Mouse (Mus musculus) intestine, embryonic 14.5 days (tissue): ENCODE results near the gene Ugt2b36. TPM values are rescaled to one million over a fixed set of nuclear protein-coding genes. Genes with fewer than 3 reads are reported as not detected.
"Not testable (repeated sequence)": the region's sequence is repeated elsewhere in the genome, so short reads cannot be mapped to it uniquely, and the experiment has no call there.

Experiments
- ATAC-seq: fragments of 200-750 bp; cut with Nextera tagmentation; replicated peaks from 2 replicates; pipeline ENCODE4 v1.8.0; 2017; ENCODE audit warnings: low read depth, moderate number of reproducible peaks, moderate TSS enrichment, moderate library complexity; ENCODE audit not compliant: low FRiP score, low TSS enrichment
- DNase-seq: peaks from one replicate; pipeline ENCODE4 v3.0.0-alpha.2; 2018; ENCODE audit warnings: low spot score
- H3K27ac ChIP-seq: fragments of 300-500 bp; sonication (generic); 2 replicates; pipeline ENCODE4 v1.5.1; 2014; ENCODE audit warnings: low read depth, mild to moderate bottlenecking, control low read depth
- H3K27me3 ChIP-seq: fragments of 300-500 bp; sonication (generic); replicated peaks from 2 replicates; pipeline ENCODE4 v1.6.1; 2014; ENCODE audit warnings: low read length, control low read depth; ENCODE audit not compliant: control insufficient read depth, insufficient read depth
- H3K36me3 ChIP-seq: fragments of 300-500 bp; sonication (generic); 2 replicates; pipeline ENCODE4 v1.6.1; 2014; ENCODE audit warnings: low read length, control low read depth; ENCODE audit not compliant: control insufficient read depth, insufficient read depth
- H3K4me1 ChIP-seq: fragments of 300-500 bp; sonication (generic); replicated peaks from 2 replicates; pipeline ENCODE4 v1.6.1; 2014; ENCODE audit warnings: low read length, control low read depth, mixed read lengths; ENCODE audit not compliant: control insufficient read depth, insufficient read depth
- H3K4me2 ChIP-seq: fragments of 300-500 bp; sonication (generic); 2 replicates; pipeline ENCODE4 v1.6.1; 2014; ENCODE audit warnings: low read length
- H3K4me3 ChIP-seq: fragments of 300-500 bp; sonication (generic); 2 replicates; pipeline ENCODE4 v1.5.1; 2014; ENCODE audit warnings: low read depth, low read length, control low read depth, mixed read lengths
- H3K9ac ChIP-seq: fragments of 300-500 bp; sonication (generic); 2 replicates; pipeline ENCODE4 v1.6.1; 2014; ENCODE audit warnings: mild to moderate bottlenecking, low read length
- H3K9me3 ChIP-seq: fragments of 300-500 bp; sonication (generic); 2 replicates; pipeline ENCODE4 v1.6.1; 2016; ENCODE audit warnings: low read length, control low read depth; ENCODE audit not compliant: control insufficient read depth
- WGBS: fragments of 180-500 bp; shearing (Covaris S2); extraction: QIAGEN DNeasy Blood & Tissue Kit; methylation state at CpG from one replicate; pipeline ENCODE4 v1.1.7; 2014; 5-methylcytosine and 5-hydroxymethylcytosine counted together
- polyA plus RNA-seq: library from polyadenylated mRNA; unstranded; fragments of >200 nt; fragmentation: Nextera tagmentation; extraction: Ambion mirVana; gene quantifications from 2 replicates; pipeline ENCODE4 v1.2.1, GENCODE M21; 2014

Ugt2b36 gene
- polyA plus RNA-seq = 5.2 and 8.2 TPM in 2 replicates

- 43% methylated on average over 1 of the region's 1 CpGs for WGBS
- DNase-seq (peak; percentile 61), ATAC-seq (peak; percentile 95)
- 0 out of 2 replicates have a peak within 1 kb of the TSS, but pooled peaks have one; percentile 22 for H3K27ac ChIP-seq
- H3K36me3 ChIP-seq = no peaks in the 10 kb centered on the region
- no peaks in the 10 kb centered on the region for H3K27me3 ChIP-seq
- no peak within 1 kb of the TSS for H3K4me2 ChIP-seq
- H3K9me3 ChIP-seq = no peaks in the 10 kb centered on the region
- H3K4me3 ChIP-seq = no peak within 1 kb of the TSS
- no peaks in the 10 kb centered on the region for H3K4me1 ChIP-seq
- no peak within 1 kb of the TSS for H3K9ac ChIP-seq
These were observed at the start of gene Ugt2b36 for GRCm38 (mm10) chr5:87092346-87093027. Ugt2b36 (minus strand) TSS chr5:87092555.

- not testable (repeated sequence) for H3K4me2 ChIP-seq, ATAC-seq, DNase-seq, H3K27me3 ChIP-seq, H3K4me3 ChIP-seq, H3K36me3 ChIP-seq, H3K9me3 ChIP-seq, H3K4me1 ChIP-seq, H3K27ac ChIP-seq, H3K9ac ChIP-seq
- WGBS = 91% methylated on average over 1 of the region's 2 CpGs
These were observed 47.8 kb upstream of the Ugt2b36 start, which contains the start of gene Ugt2b5 for GRCm38 (mm10) chr5:87140196-87140595. Ugt2b5 (minus strand) TSS chr5:87140318.

GRCm38 (mm10) chr5:87103697-87104096 is 11.3 kb upstream of the Ugt2b36 start:
- WGBS = 69% methylated on average over 1 of the region's 1 CpGs
- not testable (repeated sequence) for H3K4me3 ChIP-seq, ATAC-seq

GRCm38 (mm10) chr5:87091111-87091510 is 1.2 kb downstream of the Ugt2b36 start:
- H3K27ac ChIP-seq = no peak overlapping the region
- DNase-seq (no peak), ATAC-seq (no peak)
- no peak overlapping the region for H3K4me2 ChIP-seq
- no peaks in the 10 kb centered on the region for H3K4me1 ChIP-seq
- H3K9ac ChIP-seq = no peak overlapping the region
- no peaks in the 10 kb centered on the region for H3K27me3 ChIP-seq
- H3K9me3 ChIP-seq = no peaks in the 10 kb centered on the region
- no peak overlapping the region for H3K4me3 ChIP-seq
- no peaks in the 10 kb centered on the region for H3K36me3 ChIP-seq

More at GRCm38 (mm10) chr5:87103697-87104096, 11.3 kb upstream of the Ugt2b36 start:
- not testable (repeated sequence) for H3K4me2 ChIP-seq, H3K27me3 ChIP-seq, H3K36me3 ChIP-seq, DNase-seq, H3K9me3 ChIP-seq, H3K4me1 ChIP-seq, H3K27ac ChIP-seq, H3K9ac ChIP-seq

GRCm38 (mm10) chr5:87089264-87089663 is 3.1 kb downstream of the Ugt2b36 start:
- H3K4me2 ChIP-seq = no peak overlapping the region
- ATAC-seq = no peak

GRCm38 (mm10) chr5:87086269-87086668 is 6.1 kb downstream of the Ugt2b36 start:
- H3K9ac ChIP-seq = no peak overlapping the region
- H3K4me2 ChIP-seq = no peak overlapping the region
- 69% methylated on average over 3 of the region's 3 CpGs for WGBS
- no peaks in the 10 kb centered on the region for H3K27me3 ChIP-seq
- no peak overlapping the region for H3K27ac ChIP-seq
- no peaks in the 10 kb centered on the region for H3K9me3 ChIP-seq
- H3K36me3 ChIP-seq = no peaks in the 10 kb centered on the region
- no peak for DNase-seq
- no peaks in the 10 kb centered on the region for H3K4me1 ChIP-seq
- ATAC-seq = no peak
- H3K4me3 ChIP-seq = no peak overlapping the region

More at GRCm38 (mm10) chr5:87089264-87089663, 3.1 kb downstream of the Ugt2b36 start:
- H3K27ac ChIP-seq = no peak overlapping the region
- H3K9me3 ChIP-seq = no peaks in the 10 kb centered on the region
- H3K36me3 ChIP-seq = no peaks in the 10 kb centered on the region
- H3K9ac ChIP-seq = no peak overlapping the region
- DNase-seq = no peak
- H3K4me1 ChIP-seq = no peaks in the 10 kb centered on the region
- no peaks in the 10 kb centered on the region for H3K27me3 ChIP-seq
- no peak overlapping the region for H3K4me3 ChIP-seq

- H3K4me3 ChIP-seq = no peak overlapping the region
- ATAC-seq = no peak
- WGBS = 89% methylated on average over 1 of the region's 1 CpGs
These were observed 61.7 kb downstream of the Ugt2b36 start for GRCm38 (mm10) chr5:87030624-87031023.

GRCm38 (mm10) chr5:87027359-87027758 is 65.0 kb downstream of the Ugt2b36 start:
- H3K36me3 ChIP-seq = no peaks in the 10 kb centered on the region
- WGBS = 75% methylated on average over 3 of the region's 3 CpGs

More at GRCm38 (mm10) chr5:87030624-87031023, 61.7 kb downstream of the Ugt2b36 start:
- no peaks in the 10 kb centered on the region for H3K36me3 ChIP-seq
- no peak overlapping the region for H3K9ac ChIP-seq
- H3K4me1 ChIP-seq = no peaks in the 10 kb centered on the region
- DNase-seq = no peak
- H3K27ac ChIP-seq = no peak overlapping the region
- H3K4me2 ChIP-seq = no peak overlapping the region
- H3K27me3 ChIP-seq = no peaks in the 10 kb centered on the region
- no peaks in the 10 kb centered on the region for H3K9me3 ChIP-seq

More at GRCm38 (mm10) chr5:87027359-87027758, 65.0 kb downstream of the Ugt2b36 start:
- DNase-seq (no peak), ATAC-seq (no peak)
- H3K4me1 ChIP-seq = no peaks in the 10 kb centered on the region
- no peak overlapping the region for H3K4me2 ChIP-seq
- no peak overlapping the region for H3K9ac ChIP-seq
- no peaks in the 10 kb centered on the region for H3K9me3 ChIP-seq
- no peak overlapping the region for H3K4me3 ChIP-seq
- no peak overlapping the region for H3K27ac ChIP-seq
- no peaks in the 10 kb centered on the region for H3K27me3 ChIP-seq
